Mouse (Mus musculus) E14TG2a.4 (cell line): ENCODE measurements around the gene Rhof.

Source experiments
- H3K27me3 ChIP-seq: 2 replicates; pipeline ENCODE4 v1.6.1; 2014; ENCODE audit warnings: low read length, control low read depth; ENCODE audit not compliant: insufficient read depth
- H3K36me3 ChIP-seq: 2 replicates; pipeline ENCODE4 v1.6.1; 2014; ENCODE audit warnings: low read length, control low read depth; ENCODE audit not compliant: insufficient read depth
- H3K4me1 ChIP-seq: replicated peaks from 2 replicates; pipeline ENCODE4 v1.6.1; 2014; ENCODE audit warnings: low read depth, low read length, control low read depth
- H3K4me3 ChIP-seq: replicated peaks from 2 replicates; pipeline ENCODE4 v1.5.1; 2014; ENCODE audit warnings: mild to moderate bottlenecking, low read length
- H3K9me3 ChIP-seq: 2 replicates; pipeline ENCODE4 v1.6.1; 2014; ENCODE audit warnings: low read length, control low read depth
- CTCF ChIP-seq: conservative IDR thresholded peaks from 2 replicates; pipeline ENCODE4 v1.5.1; 2014; ENCODE audit warnings: low read length
- NANOG ChIP-seq: IDR thresholded peaks from 2 replicates; pipeline ENCODE4 v1.6.1; 2014; ENCODE audit warnings: borderline replicate concordance, low read length, mixed read lengths
- POU5F1 ChIP-seq: IDR thresholded peaks from 2 replicates; pipeline ENCODE4 v1.6.1; 2014; ENCODE audit warnings: low read length, borderline replicate concordance

Gene Rhof

GRCm38 (mm10) chr5:123094238-123094991, 38.1 kb downstream of the Rhof start:
- H3K9me3 ChIP-seq, result peaks cover 5% of the 10 kb centered on the region
- H3K36me3 ChIP-seq, result peaks cover 10% of the 10 kb centered on the region; the same call in 1 of the 2 replicates
- H3K4me1 ChIP-seq, result peaks cover 23% of the 10 kb centered on the region
- no peak for TF ChIP-seq POU5F1
- no peak for TF ChIP-seq NANOG
- TF ChIP-seq CTCF, result no peak
- no peak overlapping the region for H3K4me3 ChIP-seq
- no peaks in the 10 kb centered on the region for H3K27me3 ChIP-seq

- TF ChIP-seq POU5F1, result no peak
- no peak for TF ChIP-seq NANOG
- no peak for TF ChIP-seq CTCF
- H3K4me3 ChIP-seq, result no peak overlapping the region
- peaks cover 13% of the 10 kb centered on the region for H3K9me3 ChIP-seq
- peaks cover 23% of the 10 kb centered on the region for H3K4me1 ChIP-seq
- H3K36me3 ChIP-seq, result 0 out of 2 replicates have a peak, but pooled peaks cover 5% of the 10 kb centered on the region
- no peaks in the 10 kb centered on the region for H3K27me3 ChIP-seq
These were observed 39.3 kb downstream of the Rhof start for GRCm38 (mm10) chr5:123093077-123093633.

- TF ChIP-seq POU5F1, result no peak
- no peak for TF ChIP-seq NANOG
- no peak for TF ChIP-seq CTCF
- H3K9me3 ChIP-seq, result peaks cover 13% of the 10 kb centered on the region
These were observed 41.8 kb downstream of the Rhof start for GRCm38 (mm10) chr5:123090560-123091306.

GRCm38 (mm10) chr5:123088784-123089183, 43.7 kb downstream of the Rhof start:
- H3K36me3 ChIP-seq, result 0 out of 2 replicates have a peak, but pooled peaks cover 5% of the 10 kb centered on the region
- H3K27me3 ChIP-seq, result no peaks in the 10 kb centered on the region
- H3K4me3 ChIP-seq, result no peak overlapping the region
- peaks cover 39% of the 10 kb centered on the region for H3K4me1 ChIP-seq
- H3K9me3 ChIP-seq, result peaks cover 13% of the 10 kb centered on the region
- TF ChIP-seq POU5F1 (no peak), CTCF (no peak), NANOG (no peak)

More at GRCm38 (mm10) chr5:123090560-123091306, 41.8 kb downstream of the Rhof start:
- Histone ChIP-seq H3K4me1 (peaks cover 34% of the 10 kb centered on the region), H3K36me3 (0 out of 2 replicates have a peak, but pooled peaks cover 5% of the 10 kb centered on the region), H3K4me3 (no peak overlapping the region), H3K27me3 (no peaks in the 10 kb centered on the region)

- 0 out of 2 replicates have a peak, but pooled peaks cover 5% of the 10 kb centered on the region for H3K36me3 ChIP-seq
- H3K27me3 ChIP-seq, result no peaks in the 10 kb centered on the region
- peaks cover 13% of the 10 kb centered on the region for H3K9me3 ChIP-seq
- H3K4me3 ChIP-seq, result no peak overlapping the region
- peaks cover 33% of the 10 kb centered on the region for H3K4me1 ChIP-seq
- TF ChIP-seq NANOG (no peak), CTCF (no peak)
These were observed 46.0 kb downstream of the Rhof start for GRCm38 (mm10) chr5:123086501-123086900.

- no peak for TF ChIP-seq POU5F1
- TF ChIP-seq CTCF, result no peak
- no peak for TF ChIP-seq NANOG
- Histone ChIP-seq H3K36me3 (no peaks in the 10 kb centered on the region), H3K4me3 (no peak overlapping the region), H3K27me3 (no peaks in the 10 kb centered on the region), H3K4me1 (peaks cover 26% of the 10 kb centered on the region), H3K9me3 (peaks cover 9% of the 10 kb centered on the region)
These were observed 49.0 kb downstream of the Rhof start for GRCm38 (mm10) chr5:123083340-123084050.

- H3K9me3 ChIP-seq, result peaks cover 9% of the 10 kb centered on the region
- H3K27me3 ChIP-seq, result peaks cover 17% of the 10 kb centered on the region
- H3K4me3 ChIP-seq, result no peak overlapping the region
- TF ChIP-seq NANOG (no peak), CTCF (peak; percentile 36), POU5F1 (no peak)
- H3K36me3 ChIP-seq, result no peaks in the 10 kb centered on the region
- peaks cover 32% of the 10 kb centered on the region for H3K4me1 ChIP-seq
These were observed 52.0 kb downstream of the Rhof start for GRCm38 (mm10) chr5:123080510-123080909.

GRCm38 (mm10) chr5:123080041-123080440, 52.5 kb downstream of the Rhof start:
- peaks cover 17% of the 10 kb centered on the region for H3K27me3 ChIP-seq
- H3K4me1 ChIP-seq, result peaks cover 33% of the 10 kb centered on the region
- TF ChIP-seq CTCF, result no peak
- TF ChIP-seq NANOG, result no peak
- TF ChIP-seq POU5F1, result no peak
- no peak overlapping the region for H3K4me3 ChIP-seq
- H3K9me3 ChIP-seq, result peaks cover 9% of the 10 kb centered on the region
- H3K36me3 ChIP-seq, result no peaks in the 10 kb centered on the region
